Mouse (Mus musculus) limb, embryonic 11.5 days (tissue): Measurements from ENCODE around the gene Gpr137. TPM values are rescaled to one million over a fixed set of nuclear protein-coding genes. Genes with fewer than 3 reads are reported as not detected.
A peak's percentile ranks its signal among the peaks of the same experiment; 100 is the strongest.

ENCODE experiments used
- ATAC-seq: fragments of 200-750 bp; cut with Nextera tagmentation; 2 replicates; pipeline ENCODE4 v1.8.0; 2017; ENCODE audit warnings: low read depth; ENCODE audit not compliant: insufficient number of reproducible peaks, low FRiP score, low TSS enrichment
- DNase-seq: peaks from one replicate; pipeline ENCODE4 v3.0.0-alpha.2; 2015; ENCODE audit warnings: low spot score
- H3K27ac ChIP-seq: fragments of 300-500 bp; sonication (generic); replicated peaks from 2 replicates; pipeline ENCODE4 v1.5.1; 2014; ENCODE audit warnings: low read depth, mild to moderate bottlenecking, low read length
- H3K27me3 ChIP-seq: fragments of 300-500 bp; sonication (generic); 2 replicates; pipeline ENCODE4 v1.6.1; 2014; ENCODE audit warnings: mild to moderate bottlenecking, low read length, mixed read lengths; ENCODE audit not compliant: control insufficient read depth, insufficient read depth
- H3K36me3 ChIP-seq: fragments of 300-500 bp; sonication (generic); 2 replicates; pipeline ENCODE4 v1.6.1; 2014; ENCODE audit warnings: mild to moderate bottlenecking, low read length, moderate library complexity, mixed read lengths; ENCODE audit not compliant: control insufficient read depth, insufficient read depth
- H3K4me1 ChIP-seq: fragments of 300-500 bp; sonication (generic); 2 replicates; pipeline ENCODE4 v1.6.1; 2014; ENCODE audit warnings: low read length, mixed read lengths; ENCODE audit not compliant: control insufficient read depth, insufficient read depth
- H3K4me2 ChIP-seq: fragments of 300-500 bp; sonication (generic); 2 replicates; pipeline ENCODE4 v1.6.1; 2014; ENCODE audit warnings: low read depth, mild to moderate bottlenecking, moderate library complexity; ENCODE audit not compliant: severe bottlenecking
- H3K4me3 ChIP-seq: fragments of 300-500 bp; sonication (generic); 2 replicates; pipeline ENCODE4 v1.5.1; 2014; ENCODE audit warnings: low read depth, low read length
- H3K9ac ChIP-seq: fragments of 300-500 bp; sonication (generic); 2 replicates; pipeline ENCODE4 v1.6.1; 2014; ENCODE audit warnings: mild to moderate bottlenecking, low read length
- H3K9me3 ChIP-seq: fragments of 300-500 bp; sonication (generic); 2 replicates; pipeline ENCODE4 v1.6.1; 2016; ENCODE audit warnings: low read length; ENCODE audit not compliant: control insufficient read depth
- WGBS: fragments of 180-500 bp; shearing (Covaris S2); extraction: QIAGEN DNeasy Blood & Tissue Kit; methylation state at CpG from one replicate; pipeline ENCODE4 v1.1.7; 2014; 5-methylcytosine and 5-hydroxymethylcytosine counted together
- polyA plus RNA-seq: library from polyadenylated mRNA; unstranded; fragments of >200 nt; fragmentation: Nextera tagmentation; extraction: Ambion mirVana; gene quantifications from 2 replicates; pipeline ENCODE4 v1.2.1, GENCODE M21; 2014

Gene Gpr137
- polyA plus RNA-seq, 1 experiment from 2014 or later, result 19.1 TPM

GRCm38 (mm10) chr19:6918321-6918720 lies 24.0 kb downstream of the Gpr137 start:
- no peak for DNase-seq
- Histone ChIP-seq H3K4me2 (no peak overlapping the region), H3K9me3 (no peaks in the 10 kb centered on the region), H3K9ac (no peak overlapping the region; the same call in 1 of the 2 replicates), H3K36me3 (no peaks in the 10 kb centered on the region), H3K4me1 (peaks cover 5% of the 10 kb centered on the region), H3K4me3 (no peak overlapping the region), H3K27me3 (peaks cover 10% of the 10 kb centered on the region), H3K27ac (no peak overlapping the region)
- ATAC-seq, result no peak
- WGBS, result 92% methylated on average over 4 of the region's 4 CpGs

GRCm38 (mm10) chr19:6916496-6916895 lies 25.8 kb downstream of the Gpr137 start:
- no peak for DNase-seq
- WGBS, result 72% methylated on average over 4 of the region's 4 CpGs
- peaks cover 10% of the 10 kb centered on the region for H3K36me3 ChIP-seq

DNA sequence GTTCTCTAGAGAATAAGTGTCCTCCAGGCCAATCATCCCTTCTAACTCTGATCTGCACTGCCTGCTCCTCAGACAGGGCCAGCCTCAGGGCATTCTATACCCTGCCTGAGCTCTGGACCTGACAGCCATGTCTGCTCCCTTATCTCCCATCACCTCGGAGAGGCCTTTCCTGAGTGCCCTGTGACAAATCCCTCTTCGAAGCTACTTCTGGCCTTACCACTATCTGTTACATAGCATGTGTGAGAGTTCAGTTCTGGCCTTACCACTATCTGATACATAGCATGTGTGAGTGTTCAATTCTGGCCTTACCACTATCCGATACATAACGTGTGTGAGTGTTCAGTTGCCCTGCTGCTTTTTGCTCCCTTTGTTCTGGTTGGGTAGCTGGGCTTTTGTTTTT lies 27.0 kb downstream of the Gpr137 start:
- Histone ChIP-seq H3K9me3 (no peaks in the 10 kb centered on the region), H3K4me2 (no peak overlapping the region), H3K4me3 (no peak overlapping the region), H3K4me1 (peaks cover 6% of the 10 kb centered on the region; the same call in 1 of the 2 replicates), H3K27me3 (no peaks in the 10 kb centered on the region), H3K9ac (no peak overlapping the region), H3K27ac (no peak overlapping the region), H3K36me3 (peaks cover 12% of the 10 kb centered on the region)
- WGBS, result 83% methylated on average over 4 of the region's 4 CpGs
- DNase-seq (no peak), ATAC-seq (no peak)

More at GRCm38 (mm10) chr19:6916496-6916895, 25.8 kb downstream of the Gpr137 start:
- no peak overlapping the region for H3K4me2 ChIP-seq
- no peak overlapping the region for H3K9ac ChIP-seq
- ATAC-seq, result no peak
- H3K4me3 ChIP-seq, result no peak overlapping the region
- no peak overlapping the region for H3K27ac ChIP-seq
- H3K27me3 ChIP-seq, result no peaks in the 10 kb centered on the region
- H3K9me3 ChIP-seq, result no peaks in the 10 kb centered on the region
- H3K4me1 ChIP-seq, result peaks cover 5% of the 10 kb centered on the region

GRCm38 (mm10) chr19:6914540-6914939 lies 27.7 kb downstream of the Gpr137 start:
- H3K27ac ChIP-seq, result no peak overlapping the region
- H3K4me1 ChIP-seq, result peaks cover 6% of the 10 kb centered on the region; the same call in 1 of the 2 replicates
- ATAC-seq (no peak), DNase-seq (no peak)
- H3K36me3 ChIP-seq, result peaks cover 12% of the 10 kb centered on the region
- H3K27me3 ChIP-seq, result no peaks in the 10 kb centered on the region
- H3K9me3 ChIP-seq, result no peaks in the 10 kb centered on the region
- H3K9ac ChIP-seq, result no peak overlapping the region
- WGBS, result 95% methylated on average over 9 of the region's 9 CpGs
- no peak overlapping the region for H3K4me3 ChIP-seq
- H3K4me2 ChIP-seq, result no peak overlapping the region

DNA sequence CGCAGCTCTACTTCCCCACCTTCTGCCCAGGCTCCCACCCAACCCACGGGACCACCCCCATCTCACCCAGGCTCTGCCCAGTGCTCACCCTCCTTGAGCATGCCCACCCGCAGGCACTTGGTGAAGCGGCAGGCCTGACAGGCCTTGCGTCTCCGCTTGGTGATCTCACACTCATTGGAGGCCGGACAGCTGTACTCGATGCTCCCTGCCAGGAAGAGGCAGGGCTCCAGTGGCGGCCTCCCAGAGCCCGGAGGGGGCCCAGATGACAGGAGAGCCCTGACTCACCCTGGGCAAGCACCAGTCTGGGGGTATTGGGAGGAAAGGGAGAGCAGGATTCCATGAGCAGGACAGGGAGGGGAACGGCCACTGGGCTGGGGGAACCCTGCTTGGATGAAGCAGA lies 28.3 kb downstream of the Gpr137 start:
- ATAC-seq (no peak), DNase-seq (no peak)
- peaks cover 12% of the 10 kb centered on the region for H3K36me3 ChIP-seq
- WGBS, result 88% methylated on average over 11 of the region's 11 CpGs
- H3K4me3 ChIP-seq, result no peak overlapping the region
- no peak overlapping the region for H3K27ac ChIP-seq
- peaks cover 6% of the 10 kb centered on the region; the same call in 1 of the 2 replicates for H3K4me1 ChIP-seq
- H3K4me2 ChIP-seq, result no peak overlapping the region
- no peaks in the 10 kb centered on the region for H3K27me3 ChIP-seq
- H3K9me3 ChIP-seq, result no peaks in the 10 kb centered on the region
- H3K9ac ChIP-seq, result no peak overlapping the region

GRCm38 (mm10) chr19:6913036-6913435 lies 29.2 kb downstream of the Gpr137 start:
- no peak overlapping the region for H3K4me2 ChIP-seq
- H3K36me3 ChIP-seq, result peaks cover 12% of the 10 kb centered on the region
- ATAC-seq (no peak), DNase-seq (no peak)
- H3K27me3 ChIP-seq, result no peaks in the 10 kb centered on the region
- H3K9me3 ChIP-seq, result no peaks in the 10 kb centered on the region
- peaks cover 12% of the 10 kb centered on the region; the same call in 1 of the 2 replicates for H3K4me1 ChIP-seq
- H3K27ac ChIP-seq, result no peak overlapping the region
- 87% methylated on average over 6 of the region's 6 CpGs for WGBS
- H3K9ac ChIP-seq, result no peak overlapping the region
- H3K4me3 ChIP-seq, result no peak overlapping the region

- Histone ChIP-seq H3K27me3 (no peaks in the 10 kb centered on the region), H3K4me2 (no peak overlapping the region), H3K4me3 (0 out of 2 replicates have a peak overlapping the region, but pooled peaks have one; percentile 5), H3K4me1 (peaks cover 13% of the 10 kb centered on the region; the same call in 1 of the 2 replicates), H3K9me3 (no peaks in the 10 kb centered on the region), H3K9ac (no peak overlapping the region), H3K27ac (no peak overlapping the region), H3K36me3 (peaks cover 12% of the 10 kb centered on the region)
- WGBS, result 88% methylated on average over 15 of the region's 15 CpGs
- ATAC-seq, result no peak
- no peak for DNase-seq
Measured at GRCm38 (mm10) chr19:6912205-6912970, 29.9 kb downstream of the Gpr137 start.

DNA sequence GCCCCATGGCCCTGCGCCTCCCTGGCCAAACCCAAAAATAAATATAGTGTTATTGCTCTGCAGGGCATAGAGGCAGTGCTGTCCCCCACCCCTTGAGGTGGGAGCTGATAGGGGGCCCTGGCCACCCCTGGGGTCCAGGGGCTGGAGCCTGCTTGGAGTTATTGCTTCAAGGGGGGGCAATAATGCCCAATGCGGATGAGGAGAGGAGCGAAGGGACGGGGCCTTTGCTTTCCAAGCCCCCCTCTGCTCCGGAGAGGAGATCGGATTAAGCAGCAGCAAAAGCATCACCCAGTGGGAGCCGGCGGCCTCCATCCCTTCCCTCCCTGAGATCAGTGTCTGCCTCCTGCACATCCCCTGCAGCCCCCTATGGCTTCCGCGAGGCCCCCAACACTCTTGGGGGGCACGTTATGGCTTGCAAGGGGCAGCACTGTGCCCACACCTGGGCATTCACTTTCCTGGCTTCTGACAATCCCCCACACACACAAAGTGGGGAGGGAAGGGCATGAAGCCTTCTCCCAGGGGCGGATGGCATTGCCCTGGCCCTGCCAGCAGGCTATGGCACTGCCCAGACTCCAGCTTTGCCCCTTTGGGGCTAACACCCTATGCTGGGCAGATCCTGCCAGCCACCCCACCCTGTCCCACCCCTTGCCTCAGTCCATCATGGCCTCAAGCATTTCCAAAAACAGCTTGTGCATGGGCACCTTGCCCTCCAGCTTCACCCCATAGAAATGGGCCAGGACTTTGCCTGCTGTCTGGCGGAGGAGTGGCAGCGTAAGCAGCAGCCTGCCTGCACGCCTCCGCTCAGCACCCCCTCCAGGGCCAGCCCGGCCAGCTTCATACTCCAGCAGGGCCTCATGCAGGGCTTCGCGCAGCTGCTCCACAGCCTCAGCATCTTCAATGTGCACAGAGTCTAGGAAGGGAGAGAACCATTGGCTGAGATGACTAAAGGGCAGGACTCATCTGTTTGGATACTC lies 30.9 kb downstream of the Gpr137 start:
- no peak overlapping the region for H3K9ac ChIP-seq
- 88% methylated on average over 19 of the region's 19 CpGs for WGBS
- no peak for DNase-seq
- peaks cover 15% of the 10 kb centered on the region for H3K36me3 ChIP-seq
- ATAC-seq, result no peak
- H3K27ac ChIP-seq, result no peak overlapping the region
- peak overlapping the region; percentile 60; the same call in 1 of the 2 replicates for H3K4me3 ChIP-seq
- H3K9me3 ChIP-seq, result no peaks in the 10 kb centered on the region
- H3K4me2 ChIP-seq, result peak overlapping the region; percentile 27
- no peaks in the 10 kb centered on the region for H3K27me3 ChIP-seq
- H3K4me1 ChIP-seq, result peaks cover 13% of the 10 kb centered on the region; the same call in 1 of the 2 replicates
